Mouse (Mus musculus) heart, adult 9 months (tissue): ENCODE data around the gene Oosp1.

Source experiments
- DNase-seq, 2 experiments: peaks; one replicate each; pipeline ENCODE4 v3.0.0; 2022; ENCODE audit warnings: low spot score in 2 of 2

The Oosp1 gene

DNA sequence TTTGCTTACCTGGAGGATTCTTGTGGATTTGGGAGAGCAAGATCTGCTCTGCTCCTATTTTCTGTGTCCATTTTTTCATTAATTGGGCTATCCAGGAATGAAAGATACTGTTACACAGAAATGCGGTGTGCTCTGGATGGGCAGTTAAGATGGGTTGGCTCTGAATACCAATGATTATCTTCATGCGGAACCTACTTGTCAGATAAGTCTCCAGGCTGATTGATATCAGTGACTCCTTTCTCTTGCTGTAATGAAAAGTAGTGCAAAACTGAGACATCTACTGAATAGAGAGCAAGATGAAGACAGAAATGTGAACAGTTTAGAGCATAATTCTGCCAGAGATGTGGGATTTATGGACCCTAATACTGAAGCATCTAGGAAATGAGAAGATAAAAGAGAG is 67.4 kb downstream of the Oosp1 start, which contains the start of gene Ms4a2:
Ms4a2 (minus strand) TSS at position 169 of the 400 bp plus-strand sequence.
- no peak for DNase-seq

DNA sequence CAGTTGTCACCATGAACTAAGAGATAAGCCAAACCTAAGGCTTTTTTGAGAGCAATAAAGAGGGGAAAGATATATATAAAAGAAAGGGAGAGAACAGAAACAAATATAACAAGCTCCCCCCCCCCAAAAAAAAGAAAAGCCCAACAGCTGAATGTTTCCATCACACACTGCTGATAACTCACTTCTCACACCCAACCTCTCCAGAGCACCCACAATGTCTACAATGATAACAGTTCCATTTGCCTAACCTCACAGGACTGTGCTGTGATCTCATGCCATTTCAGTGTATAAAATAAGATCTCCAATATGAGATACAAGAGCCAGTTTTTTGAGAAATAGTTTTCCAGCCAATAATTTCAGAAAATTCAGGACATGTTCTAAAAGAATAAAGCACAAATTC is 73.0 kb downstream of the Oosp1 start:
- DNase-seq = no peak
